Mouse (Mus musculus) megakaryocyte progenitor cell, adult 5-6 weeks (primary cell): ENCODE measurements around the gene Galnt6. TPM values are rescaled to one million over a fixed set of nuclear protein-coding genes. Genes with fewer than 3 reads are reported as not detected.

ENCODE experiments used
- ATAC-seq: replicated peaks from 2 replicates; pipeline ENCODE4 v1.8.0; 2016; ENCODE audit warnings: mild to moderate bottlenecking, moderate TSS enrichment, inconsistent platforms; ENCODE audit not compliant: poor library complexity
- total RNA-seq, 2 experiments: library from RNA; stranded (forward) in 1 of 2; stranded (reverse) in 1 of 2; fragments of 157-497, 149-512 nt in 1 of 2; fragments of 200-1000 nt in 1 of 2; gene quantifications; 2 replicates each; pipeline versions ENCODE4 v1.2.3 to v1.2.4; 2015 to 2017

Gene Galnt6
- total RNA-seq, 2 experiments from 2014 or later, result 11.9 to 28.0 TPM

- no peak for ATAC-seq
Measured at GRCm38 (mm10) chr15:100686434-100686833, 42.7 kb downstream of the Galnt6 start.

DNA sequence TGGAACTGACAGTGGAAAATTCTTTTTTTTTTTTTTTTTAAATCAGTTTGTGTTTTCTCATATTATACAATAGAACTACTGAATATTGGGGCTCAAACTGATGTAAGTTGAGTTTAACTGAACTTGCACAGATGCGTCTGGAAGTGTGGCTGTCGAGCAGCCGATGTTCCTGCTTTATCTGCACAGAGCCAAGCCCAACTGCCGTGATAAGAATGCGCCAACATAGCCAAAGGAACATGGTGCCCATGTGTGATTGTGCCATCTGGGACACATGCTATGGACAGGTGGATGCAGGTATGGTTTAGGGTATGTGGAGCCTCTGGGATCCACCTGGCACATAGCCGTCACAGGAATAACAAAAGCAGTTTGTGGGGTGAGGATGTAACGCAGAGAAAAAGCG is 43.3 kb downstream of the Galnt6 start:
- ATAC-seq, result peak; percentile 64

GRCm38 (mm10) chr15:100685255-100685654 is 43.9 kb downstream of the Galnt6 start:
- ATAC-seq, result peak; percentile 55

- ATAC-seq, result no peak
Measured at GRCm38 (mm10) chr15:100684450-100684849, 44.7 kb downstream of the Galnt6 start.

GRCm38 (mm10) chr15:100683041-100683440 is 46.1 kb downstream of the Galnt6 start:
- ATAC-seq, result peak; percentile 63

DNA sequence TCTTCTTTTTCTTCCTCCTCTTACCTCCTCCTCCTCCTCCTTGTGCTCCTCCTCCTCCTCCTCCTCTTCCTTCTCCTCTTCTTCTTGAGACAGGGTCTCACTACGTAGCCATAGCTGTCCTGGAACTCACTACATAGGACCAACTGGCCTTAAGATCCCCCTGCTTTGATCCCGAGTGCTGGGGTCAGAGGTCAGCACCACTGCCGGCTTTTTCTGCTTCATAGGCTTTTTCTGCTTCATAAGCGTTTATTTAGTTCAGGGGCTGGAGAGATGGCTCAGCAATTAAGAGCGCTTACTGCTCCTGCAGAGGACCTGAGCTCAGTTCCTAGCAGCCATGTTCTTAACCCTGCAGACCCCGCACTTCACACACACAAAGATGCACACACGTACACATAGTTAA is 47.4 kb downstream of the Galnt6 start:
- no peak for ATAC-seq

- no peak for ATAC-seq
Measured at GRCm38 (mm10) chr15:100680381-100680780, 48.8 kb downstream of the Galnt6 start.

DNA sequence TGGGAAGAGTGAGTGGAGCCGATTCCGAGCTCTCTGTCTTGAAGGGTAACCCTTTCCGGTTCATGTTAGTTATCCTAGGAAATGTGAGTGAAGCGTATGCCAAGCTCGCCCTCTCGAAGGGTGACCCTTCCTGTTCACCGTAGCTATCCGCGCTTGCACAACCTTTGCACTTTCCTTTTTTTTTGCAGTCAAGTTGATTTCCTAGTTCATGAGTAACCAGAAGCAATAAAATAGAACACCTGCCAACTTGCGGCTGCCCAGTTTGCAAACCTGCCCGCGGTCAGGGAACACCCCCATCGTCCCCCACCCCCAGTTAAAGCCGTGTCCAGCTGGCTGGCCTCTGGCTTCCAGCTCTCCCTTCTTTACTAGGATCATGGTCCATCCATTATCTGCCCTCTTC is 50.2 kb downstream of the Galnt6 start:
- no peak for ATAC-seq

DNA sequence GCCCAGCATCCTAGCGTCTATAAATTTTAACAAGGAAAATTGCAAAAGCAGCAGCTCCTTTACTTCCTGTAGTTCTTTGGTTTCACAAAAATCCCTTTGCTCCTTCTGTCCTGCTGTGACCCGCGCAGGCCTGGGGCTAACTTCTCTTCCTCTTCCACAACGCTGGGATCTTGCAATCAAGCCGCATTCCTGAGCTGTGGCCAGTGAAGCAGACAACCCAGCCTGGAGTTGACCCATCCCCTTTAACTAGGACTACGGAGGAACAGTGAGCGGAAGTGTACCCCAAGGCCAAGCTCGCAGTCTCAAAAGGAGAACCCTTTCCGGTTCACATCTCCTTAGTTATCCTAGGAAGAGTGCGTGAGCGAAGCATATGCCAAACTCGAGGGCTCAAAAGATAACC is 50.6 kb downstream of the Galnt6 start:
- peak; percentile 32 for ATAC-seq

DNA sequence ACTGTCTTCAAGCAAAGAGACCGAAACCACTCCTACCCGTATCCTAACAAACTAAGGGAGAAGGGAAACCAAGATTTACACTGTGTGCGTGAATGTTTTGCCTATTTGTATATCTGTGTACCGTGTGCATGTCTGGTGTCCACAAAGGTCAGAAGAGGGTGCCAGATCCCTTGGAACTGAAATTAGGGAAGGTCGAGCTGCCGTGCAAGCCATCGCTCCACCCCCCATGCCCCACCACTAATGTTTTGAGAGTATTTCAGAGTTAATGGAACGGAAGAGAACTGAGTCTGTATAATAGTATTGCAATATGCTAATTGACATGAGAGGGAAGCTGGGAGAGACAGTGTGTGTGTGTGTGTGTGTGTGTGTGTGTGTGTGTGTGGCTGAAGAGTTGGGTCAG is 51.5 kb downstream of the Galnt6 start:
- peak; percentile 36 for ATAC-seq

DNA sequence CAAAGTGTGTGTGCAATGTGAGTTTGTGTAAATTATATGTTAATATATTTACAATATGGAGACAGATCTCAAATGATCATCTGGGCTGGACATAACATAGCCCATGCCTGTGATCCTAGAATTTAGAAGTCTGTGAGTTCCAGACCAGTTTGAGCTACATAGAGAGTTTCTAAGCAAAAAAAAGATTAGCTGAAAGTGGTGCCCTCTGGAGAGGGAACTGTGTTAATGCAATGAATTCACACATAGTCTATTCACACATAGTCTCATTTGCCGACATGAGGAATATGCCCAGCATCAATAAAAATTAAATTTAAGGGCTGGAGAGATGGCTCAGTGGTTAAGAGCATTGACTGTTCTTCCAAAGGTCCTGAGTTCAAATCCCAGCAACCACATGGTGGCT is 52.7 kb downstream of the Galnt6 start:
- ATAC-seq, result no peak

- ATAC-seq, result no peak
Measured at GRCm38 (mm10) chr15:100675486-100675885, 53.7 kb downstream of the Galnt6 start.

DNA sequence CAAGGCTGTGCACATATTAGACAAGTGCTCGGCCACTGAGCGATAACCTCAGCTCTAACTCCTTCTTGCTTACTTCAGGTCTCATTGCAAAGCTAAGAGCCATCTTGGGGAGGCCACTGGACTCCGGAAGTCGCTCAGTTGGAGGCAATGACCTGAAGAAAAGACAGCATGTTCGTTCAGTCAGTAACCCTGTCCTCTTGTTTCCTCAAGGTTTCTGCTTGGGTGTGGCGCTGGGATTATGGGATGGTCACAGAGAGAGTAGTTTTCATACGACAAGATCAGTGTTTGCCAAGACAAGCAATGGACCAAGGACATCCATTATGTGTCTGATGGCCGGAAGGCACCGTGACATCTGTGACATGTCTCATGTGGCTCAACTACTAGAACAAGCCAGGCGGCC is 54.6 kb downstream of the Galnt6 start:
- ATAC-seq, result no peak

DNA sequence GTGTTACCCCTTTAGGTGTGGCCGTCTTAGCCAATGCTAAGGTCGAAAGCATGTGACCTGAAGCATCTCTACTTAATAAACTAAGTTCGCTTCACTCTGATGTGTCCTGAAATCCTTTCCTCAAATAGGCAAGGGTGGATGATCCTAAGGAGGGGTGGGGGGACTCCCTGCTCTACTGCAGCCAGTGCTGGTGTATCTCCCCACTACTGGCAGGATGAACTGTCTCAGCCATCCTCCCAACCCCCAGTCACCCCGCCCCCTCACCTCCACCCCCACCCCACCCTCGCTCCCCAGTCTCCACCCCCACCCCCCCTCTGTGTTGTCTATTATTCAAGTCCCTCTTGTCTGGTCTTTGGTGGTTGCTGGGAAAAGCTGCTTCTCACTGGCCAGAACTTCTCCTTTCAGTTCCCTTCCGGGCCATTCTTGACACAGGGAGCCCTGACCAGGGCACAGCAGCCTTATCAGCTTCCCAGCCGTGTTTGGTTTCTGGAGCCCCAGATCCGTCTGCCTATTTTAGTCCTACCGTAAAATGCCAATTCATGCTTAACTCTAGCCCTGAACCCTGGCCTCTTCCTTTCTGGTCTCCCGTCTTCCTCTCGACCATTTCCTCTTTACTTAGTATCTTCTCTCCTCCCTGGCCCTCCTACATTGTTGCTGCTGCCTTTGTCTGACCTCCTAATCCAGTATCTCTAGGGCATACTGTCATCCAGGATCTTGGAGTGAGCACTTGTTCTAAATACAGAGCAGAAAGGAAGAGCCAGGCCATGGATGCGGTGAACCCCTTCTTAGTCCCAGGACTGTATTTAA is 55.4 kb downstream of the Galnt6 start:
- ATAC-seq, result peak; percentile 63

GRCm38 (mm10) chr15:100670833-100671232 is 58.3 kb downstream of the Galnt6 start:
- ATAC-seq, result no peak

DNA sequence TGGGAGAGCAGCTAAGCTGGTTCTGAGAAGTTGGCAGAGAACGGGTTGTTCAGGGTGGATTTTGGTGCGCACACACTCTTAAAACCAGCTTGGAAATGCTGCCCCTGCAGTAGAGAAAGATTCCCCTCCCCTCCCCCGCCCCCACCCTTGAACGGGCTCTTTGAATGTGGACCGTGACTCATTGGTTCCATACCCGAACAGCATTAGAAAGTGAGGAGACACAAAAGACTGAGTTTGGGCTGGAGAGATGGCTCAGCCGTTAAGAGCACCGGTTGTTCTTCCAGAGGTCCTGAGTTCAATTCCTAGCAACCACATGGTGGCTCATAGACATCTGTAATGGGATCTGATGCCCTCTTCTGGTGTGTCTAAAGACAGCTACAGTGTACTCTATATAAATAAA is 59.2 kb downstream of the Galnt6 start:
- no peak for ATAC-seq

GRCm38 (mm10) chr15:100669337-100669736 is 59.8 kb downstream of the Galnt6 start, which contains the start of gene Bin2:
Gene Bin2 (minus strand): TSS chr15:100669553.
- peak; percentile 71 for ATAC-seq

DNA sequence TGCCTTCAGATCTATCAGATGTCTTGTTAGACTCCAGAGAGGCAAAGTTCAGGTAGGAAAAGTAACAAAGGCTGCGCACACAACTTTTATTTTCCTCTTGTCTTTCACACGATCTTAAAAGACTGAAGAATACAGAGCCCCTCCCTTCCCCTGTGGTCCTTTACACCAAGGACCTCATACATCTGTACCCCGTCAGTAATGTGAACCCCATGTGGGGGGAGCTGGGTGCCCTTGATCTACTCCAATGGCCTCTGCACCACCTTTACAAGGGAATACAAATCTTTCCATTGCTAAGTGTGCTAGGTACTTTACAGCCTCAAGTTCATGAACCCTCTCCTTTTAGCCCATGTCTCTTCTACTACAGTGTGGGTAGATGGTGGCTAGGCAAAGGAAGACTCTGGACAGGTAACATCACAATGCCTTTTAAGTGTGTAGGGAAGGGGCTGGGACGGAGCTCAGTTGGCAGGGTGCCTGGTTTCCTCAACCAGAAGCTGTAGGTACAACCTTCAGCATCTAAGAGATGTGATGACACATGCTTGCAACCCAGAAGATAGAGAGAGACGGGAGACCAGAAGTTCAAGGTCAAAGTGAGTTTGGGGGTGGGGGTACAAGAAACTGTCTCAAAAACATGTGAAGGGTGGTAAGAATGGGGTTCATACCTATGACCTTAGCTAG is 61.2 kb downstream of the Galnt6 start:
- ATAC-seq, result no peak

DNA sequence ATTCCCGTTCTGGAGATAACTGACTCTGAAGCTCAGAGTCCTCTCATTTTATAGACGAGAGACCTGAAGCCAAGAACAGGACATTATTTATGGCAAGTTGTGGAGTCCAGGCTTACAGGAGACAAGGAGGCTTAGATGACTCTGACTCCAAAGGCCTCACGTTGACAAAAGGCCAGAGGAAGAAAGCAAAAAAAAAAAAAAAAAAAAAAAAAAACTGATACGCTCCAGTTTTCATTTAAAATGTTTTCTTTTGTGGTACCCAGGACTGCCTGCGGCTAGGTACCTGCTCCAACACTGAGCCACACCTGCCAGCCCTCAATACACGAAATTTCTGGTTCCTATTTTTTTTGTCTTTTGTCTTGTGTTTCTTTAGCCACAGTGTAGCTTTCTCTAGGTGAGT is 61.8 kb downstream of the Galnt6 start:
- ATAC-seq, result no peak

DNA sequence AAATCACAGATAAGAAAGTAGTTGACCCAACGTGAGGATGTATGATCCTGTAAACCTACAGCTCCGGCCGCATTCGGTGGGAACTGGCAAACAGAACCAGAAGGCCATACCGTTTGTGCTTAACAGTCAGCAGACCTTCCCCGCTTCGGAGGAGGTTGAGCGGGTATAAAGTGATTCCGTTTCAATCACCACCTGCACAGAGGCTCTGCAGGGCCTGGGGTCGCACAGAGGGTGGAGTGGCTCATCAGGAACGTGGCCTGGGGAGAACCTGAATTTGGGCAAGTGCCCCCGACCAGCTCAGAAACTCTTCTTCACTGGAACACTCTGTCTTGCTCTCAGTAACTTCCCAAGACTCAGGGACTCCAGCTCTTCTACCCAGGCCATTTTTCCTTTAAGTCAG is 62.3 kb downstream of the Galnt6 start:
- ATAC-seq, result no peak

- peak; percentile 65 for ATAC-seq
Measured at GRCm38 (mm10) chr15:100666219-100666696, 62.9 kb downstream of the Galnt6 start.
